Mouse (Mus musculus): ENCODE results near the gene Tenm4. TPM values are rescaled to one million over a fixed set of nuclear protein-coding genes. Genes with fewer than 3 reads are reported as not detected.

Gene Tenm4
- polyA plus RNA-seq, 2 experiments, result 0.11 to 0.28 TPM

- Histone ChIP-seq H3K36me3 (replicated peaks; ENCODE audit: control insufficient read depth, insufficient read depth, low read depth) (no peaks in the 10 kb centered on the region), H3K27me3 (ENCODE audit: control insufficient read depth, insufficient read depth, low read length) (no peaks in the 10 kb centered on the region), H3K27ac (no peak overlapping the region), H3K4me2 (ENCODE audit: low read depth) (no peak overlapping the region), H3K4me1 (replicated peaks; ENCODE audit: control insufficient read depth in 2 of 2, insufficient read depth in 2 of 2, low read length in 1 of 2) (no peaks in the 10 kb centered on the region), H3K9me3 (ENCODE audit: control insufficient read depth, low read length) (no peaks in the 10 kb centered on the region), H3K9ac (replicated peaks) (no peak overlapping the region), H3K4me3 (ENCODE audit: insufficient read depth in 1 of 2, low read depth in 2 of 2, low read length in 2 of 2) (no peak overlapping the region)
- 61% methylated on average over 10 of the region's 10 CpGs for WGBS (ENCODE audit: insufficient replicate concordance)
- DNase-seq (ENCODE audit: low read depth in 3 of 3, low spot score in 3 of 3), result no peak
- TF ChIP-seq CTCF (IDR thresholded peaks at IDR 0.05; ENCODE audit: low read depth) (no peak), EP300 (IDR thresholded peaks at IDR 0.05; ENCODE audit: low read depth) (no peak)
- ATAC-seq (ENCODE audit: insufficient read depth), result no peak
Measured at GRCm38 (mm10) chr7:96756104-96756742, 585.2 kb downstream of the Tenm4 start.

GRCm38 (mm10) chr7:96757067-96757466 is 586.0 kb downstream of the Tenm4 start:
- Histone ChIP-seq H3K9me3 (ENCODE audit: control insufficient read depth, low read length) (no peaks in the 10 kb centered on the region), H3K4me2 (ENCODE audit: low read depth) (no peak overlapping the region), H3K36me3 (replicated peaks; ENCODE audit: control insufficient read depth, insufficient read depth, low read depth) (no peaks in the 10 kb centered on the region), H3K4me3 (ENCODE audit: insufficient read depth in 1 of 2, low read depth in 2 of 2, low read length in 2 of 2) (no peak overlapping the region), H3K4me1 (replicated peaks; ENCODE audit: control insufficient read depth in 2 of 2, insufficient read depth in 2 of 2, low read length in 1 of 2) (no peaks in the 10 kb centered on the region), H3K27me3 (ENCODE audit: control insufficient read depth, insufficient read depth, low read length) (no peaks in the 10 kb centered on the region), H3K27ac (no peak overlapping the region), H3K9ac (replicated peaks) (no peak overlapping the region)
- ATAC-seq (ENCODE audit: insufficient read depth) (no peak), DNase-seq (ENCODE audit: low read depth in 3 of 3, low spot score in 3 of 3) (no peak)
- WGBS (ENCODE audit: insufficient replicate concordance), result 77% methylated on average over 8 of the region's 8 CpGs
- no peak for TF ChIP-seq CTCF (IDR thresholded peaks at IDR 0.05; ENCODE audit: low read depth)
- no peak for TF ChIP-seq EP300 (IDR thresholded peaks at IDR 0.05; ENCODE audit: low read depth)

GRCm38 (mm10) chr7:96760208-96760607 is 589.2 kb downstream of the Tenm4 start:
- Histone ChIP-seq H3K9ac (replicated peaks) (no peak overlapping the region), H3K4me3 (ENCODE audit: insufficient read depth in 1 of 2, low read depth in 2 of 2, low read length in 2 of 2) (no peak overlapping the region), H3K4me1 (replicated peaks; ENCODE audit: control insufficient read depth in 2 of 2, insufficient read depth in 2 of 2, low read length in 1 of 2) (no peaks in the 10 kb centered on the region), H3K9me3 (ENCODE audit: control insufficient read depth, low read length) (no peaks in the 10 kb centered on the region), H3K27ac (no peak overlapping the region), H3K36me3 (replicated peaks; ENCODE audit: control insufficient read depth, insufficient read depth, low read depth) (no peaks in the 10 kb centered on the region), H3K4me2 (ENCODE audit: low read depth) (no peak overlapping the region), H3K27me3 (ENCODE audit: control insufficient read depth, insufficient read depth, low read length) (no peaks in the 10 kb centered on the region)
- ATAC-seq (ENCODE audit: insufficient read depth) (no peak), DNase-seq (ENCODE audit: low read depth in 3 of 3, low spot score in 3 of 3) (no peak)
- 69% methylated on average over 6 of the region's 6 CpGs for WGBS (ENCODE audit: insufficient replicate concordance)
- TF ChIP-seq EP300 (IDR thresholded peaks at IDR 0.05; ENCODE audit: low read depth) (no peak), CTCF (IDR thresholded peaks at IDR 0.05; ENCODE audit: low read depth) (no peak)

DNA sequence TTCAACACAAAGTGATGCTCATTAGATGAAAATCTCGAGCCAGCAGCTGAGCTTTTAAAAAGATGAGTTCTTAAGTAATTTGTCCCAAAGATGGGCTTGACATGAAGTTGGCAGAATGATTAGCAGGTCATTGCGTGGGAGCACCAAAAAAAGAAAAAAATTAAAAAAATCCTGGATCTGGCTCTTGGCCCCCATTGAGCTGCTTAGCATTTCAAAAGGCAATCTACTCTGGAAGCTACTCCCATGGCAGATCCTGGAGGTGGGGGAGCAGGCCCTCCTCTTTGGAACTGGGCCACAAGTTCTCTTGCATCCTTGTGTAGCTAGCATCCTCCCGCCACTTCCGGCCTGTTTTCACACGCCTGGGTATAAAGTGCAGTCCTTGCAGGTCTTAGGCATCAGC is 590.1 kb downstream of the Tenm4 start:
- H3K27me3 ChIP-seq (ENCODE audit: control insufficient read depth, insufficient read depth, low read length), result no peaks in the 10 kb centered on the region
- H3K4me2 ChIP-seq (ENCODE audit: low read depth), result no peak overlapping the region
- H3K9ac ChIP-seq (replicated peaks), result no peak overlapping the region
- no peak overlapping the region for H3K4me3 ChIP-seq (ENCODE audit: insufficient read depth in 1 of 2, low read depth in 2 of 2, low read length in 2 of 2)
- H3K27ac ChIP-seq, result no peak overlapping the region
- no peak for ATAC-seq (ENCODE audit: insufficient read depth)
- no peak for DNase-seq (ENCODE audit: low read depth in 3 of 3, low spot score in 3 of 3)
- H3K4me1 ChIP-seq (replicated peaks; ENCODE audit: control insufficient read depth in 2 of 2, insufficient read depth in 2 of 2, low read length in 1 of 2), result no peaks in the 10 kb centered on the region
- H3K9me3 ChIP-seq (ENCODE audit: control insufficient read depth, low read length), result no peaks in the 10 kb centered on the region
- 55% methylated on average over 5 of the region's 5 CpGs for WGBS (ENCODE audit: insufficient replicate concordance)
- H3K36me3 ChIP-seq (replicated peaks; ENCODE audit: control insufficient read depth, insufficient read depth, low read depth), result no peaks in the 10 kb centered on the region
- no peak for TF ChIP-seq CTCF (IDR thresholded peaks at IDR 0.05; ENCODE audit: low read depth)

DNA sequence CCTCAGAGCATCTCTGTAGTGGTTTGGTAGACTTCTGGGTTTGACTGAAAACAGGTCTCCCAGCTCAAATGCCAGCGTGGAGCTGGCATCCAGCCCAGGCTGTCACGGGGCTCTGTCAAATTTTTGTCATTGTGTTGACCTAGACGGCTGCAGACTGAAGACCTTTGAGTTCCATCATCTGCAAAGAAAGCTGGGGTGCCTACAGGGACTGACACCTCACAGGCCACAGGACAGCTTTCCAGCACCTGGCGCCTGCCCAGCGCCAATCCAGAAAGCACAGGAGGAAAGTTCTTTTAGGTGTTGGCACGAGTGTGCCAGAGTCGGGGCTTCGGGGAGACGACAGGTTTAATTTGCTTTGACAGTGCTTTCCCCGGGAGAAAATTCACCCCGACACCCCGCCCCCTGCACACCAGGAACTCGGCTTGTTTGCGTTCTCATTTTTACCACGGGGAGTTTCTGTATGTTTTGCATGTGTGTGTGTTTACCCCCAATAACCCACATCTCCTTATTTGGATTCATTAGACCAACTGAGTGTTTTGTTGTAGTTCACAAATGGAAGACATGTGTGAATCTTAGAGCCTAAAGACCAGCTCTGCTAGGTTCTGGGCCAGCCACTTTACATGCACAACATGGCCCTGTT is 594.4 kb downstream of the Tenm4 start:
- no peaks in the 10 kb centered on the region for H3K36me3 ChIP-seq (replicated peaks; ENCODE audit: control insufficient read depth, insufficient read depth, low read depth)
- 64% methylated on average over 15 of the region's 15 CpGs for WGBS (ENCODE audit: insufficient replicate concordance)
- H3K27ac ChIP-seq, result no peak overlapping the region
- TF ChIP-seq EP300 (IDR thresholded peaks at IDR 0.05; ENCODE audit: low read depth), result no peak
- no peak for TF ChIP-seq CTCF (IDR thresholded peaks at IDR 0.05; ENCODE audit: low read depth)
- no peak overlapping the region for H3K4me3 ChIP-seq (ENCODE audit: insufficient read depth in 1 of 2, low read depth in 2 of 2, low read length in 2 of 2)
- no peaks in the 10 kb centered on the region for H3K27me3 ChIP-seq (ENCODE audit: control insufficient read depth, insufficient read depth, low read length)
- no peak overlapping the region for H3K4me2 ChIP-seq (ENCODE audit: low read depth)
- no peak for ATAC-seq (ENCODE audit: insufficient read depth)
- no peaks in the 10 kb centered on the region for H3K4me1 ChIP-seq (replicated peaks; ENCODE audit: control insufficient read depth in 2 of 2, insufficient read depth in 2 of 2, low read length in 1 of 2)
- DNase-seq (ENCODE audit: low read depth in 3 of 3, low spot score in 3 of 3), result no peak
- H3K9me3 ChIP-seq (ENCODE audit: control insufficient read depth, low read length), result peaks cover 3% of the 10 kb centered on the region
- no peak overlapping the region for H3K9ac ChIP-seq (replicated peaks)

All from liver, embryonic 14.5 days (tissue).